Mouse (Mus musculus) natural killer cell, adult 2 months (primary cell): ENCODE data around the gene Large2.

Experiments
- DNase-seq, 2 experiments: peaks; one replicate each; pipeline ENCODE4 v3.0.0; 2022; ENCODE audit warnings: low spot score in 2 of 2

The Large2 gene

GRCm38 (mm10) chr2:92390206-92390930 lies 15.7 kb upstream of the Large2 start:
- no peak for DNase-seq

- no peak for DNase-seq
Measured at GRCm38 (mm10) chr2:92389645-92390044, 15.0 kb upstream of the Large2 start.

- peak; percentile 23 to 33 for DNase-seq
Measured at GRCm38 (mm10) chr2:92388891-92389641, 14.4 kb upstream of the Large2 start.

- DNase-seq: no peak
Measured at GRCm38 (mm10) chr2:92388081-92388517, 13.4 kb upstream of the Large2 start.

GRCm38 (mm10) chr2:92387646-92388045 lies 13.0 kb upstream of the Large2 start:
- no peak for DNase-seq

- no peak for DNase-seq
Measured at GRCm38 (mm10) chr2:92386821-92387570, 12.3 kb upstream of the Large2 start.

- DNase-seq: no peak
Measured at GRCm38 (mm10) chr2:92385113-92386051, 10.7 kb upstream of the Large2 start.

GRCm38 (mm10) chr2:92384101-92384500 lies 9.4 kb upstream of the Large2 start:
- DNase-seq: no peak

- no peak for DNase-seq
Measured at GRCm38 (mm10) chr2:92382759-92383158, 8.1 kb upstream of the Large2 start.

- DNase-seq: no peak
Measured at GRCm38 (mm10) chr2:92381901-92382588, 7.4 kb upstream of the Large2 start, which contains the start of gene 1700029I15Rik. Gene 1700029I15Rik (plus strand): TSS chr2:92382538.

- no peak for DNase-seq
Measured at GRCm38 (mm10) chr2:92381161-92381560, 6.5 kb upstream of the Large2 start.

GRCm38 (mm10) chr2:92380495-92381050 lies 5.9 kb upstream of the Large2 start:
- no peak for DNase-seq

- no peak for DNase-seq
Measured at GRCm38 (mm10) chr2:92379783-92380494, 5.3 kb upstream of the Large2 start.

- DNase-seq: no peak
Measured at GRCm38 (mm10) chr2:92377320-92377719, 2.7 kb upstream of the Large2 start.

GRCm38 (mm10) chr2:92376300-92376699 lies 1.6 kb upstream of the Large2 start:
- DNase-seq: no peak

GRCm38 (mm10) chr2:92375788-92376187 lies 1.1 kb upstream of the Large2 start:
- no peak for DNase-seq

- DNase-seq: peak; percentile 95
Measured at GRCm38 (mm10) chr2:92375099-92375623, 492 bp upstream of the Large2 start.

- no peak for DNase-seq
Measured at GRCm38 (mm10) chr2:92373437-92373813, 1.2 kb downstream of the Large2 start.

GRCm38 (mm10) chr2:92372767-92373436 lies 1.8 kb downstream of the Large2 start:
- DNase-seq: no peak
